Comparison of ENCODE assay signal across 25 mouse cellular contexts in the genomic region with DNA sequence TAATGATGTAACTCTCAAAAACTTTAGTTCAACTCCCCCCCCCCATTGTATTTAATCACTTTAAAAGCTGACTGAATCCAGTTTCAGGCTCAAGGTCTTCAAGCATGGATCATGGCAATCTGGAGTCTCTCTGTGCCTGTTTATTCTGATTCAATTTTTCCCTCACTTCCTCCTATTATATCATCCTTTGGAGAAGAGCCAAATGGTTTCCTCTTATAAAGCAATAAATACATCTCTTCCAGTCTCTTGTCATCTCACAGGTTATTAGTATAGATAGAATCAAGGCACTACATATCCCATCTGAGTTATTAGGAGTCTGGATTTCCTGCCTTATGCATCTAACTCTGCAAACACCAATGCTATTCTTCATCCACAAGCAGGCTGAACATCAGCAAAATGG.
DNase-seq lines count a peak whose midpoint lies in the region; ATAC-seq and TF ChIP-seq lines count a peak whose summit lies in the region.
"Had no signal": no experiment of that assay in that cellular context is flagged by ENCODE, and none has a peak within 500 bp of the region (broad histone marks: within the 10 kb centered on the region; RNA-seq: fewer than 3 reads in every experiment).

No protein-coding gene starts in this region.

- H3K36me3 ChIP-seq in heart, embryonic 13.5 days = no peaks in the 10 kb centered on the region
- H3K36me3 ChIP-seq in limb, embryonic 14.5 days (ENCODE audit: control insufficient read depth, insufficient read depth, low read length) = no peaks in the 10 kb centered on the region
- H3K36me3 ChIP-seq in limb, embryonic 10.5 days = no peaks in the 10 kb centered on the region
- H3K36me3 ChIP-seq in neural tube, embryonic 14.5 days (ENCODE audit: control insufficient read depth, insufficient read depth, low read length) = no peaks in the 10 kb centered on the region
- no peaks in the 10 kb centered on the region for H3K36me3 ChIP-seq in neural tube, embryonic 15.5 days
- no peaks in the 10 kb centered on the region for H3K36me3 ChIP-seq in myocyte (ENCODE audit: control insufficient read depth, insufficient read depth)
- H3K36me3 ChIP-seq: heart, embryonic 15.5 days; liver, embryonic 12.5 days; neural tube, embryonic 12.5 days; stomach, embryonic 15.5 days had no signal

- H3K27me3 ChIP-seq in heart, embryonic 13.5 days (replicated peaks) = no peaks in the 10 kb centered on the region
- H3K27me3 ChIP-seq in limb, embryonic 14.5 days (ENCODE audit: control insufficient read depth, insufficient read depth, low read length) = no peaks in the 10 kb centered on the region
- no peaks in the 10 kb centered on the region for H3K27me3 ChIP-seq in limb, embryonic 10.5 days (ENCODE audit: low read depth, poor library complexity, severe bottlenecking)
- H3K27me3 ChIP-seq in neural tube, embryonic 14.5 days (ENCODE audit: control insufficient read depth, insufficient read depth, low read length) = no peaks in the 10 kb centered on the region
- H3K27me3 ChIP-seq in neural tube, embryonic 15.5 days (replicated peaks) = no peaks in the 10 kb centered on the region
- H3K27me3 ChIP-seq in myocyte (ENCODE audit: control insufficient read depth, insufficient read depth, insufficient read length) = no peaks in the 10 kb centered on the region
- H3K27me3 ChIP-seq: heart, embryonic 15.5 days; liver, embryonic 12.5 days; megakaryocyte, embryonic 14.5 days; neural tube, embryonic 12.5 days; Patski; stomach, embryonic 15.5 days had no signal

- 0 out of 2 replicates have a peak overlapping the region, but pooled peaks have one; percentile 3 for H3K27ac ChIP-seq in heart, embryonic 13.5 days (replicated peaks)
- no peak overlapping the region for H3K27ac ChIP-seq in limb, embryonic 14.5 days (replicated peaks; ENCODE audit: low read depth, low read length)
- H3K27ac ChIP-seq in limb, embryonic 10.5 days = no peak overlapping the region
- no peak overlapping the region for H3K27ac ChIP-seq in neural tube, embryonic 14.5 days (ENCODE audit: low read depth, low read length)
- no peak overlapping the region for H3K27ac ChIP-seq in neural tube, embryonic 15.5 days (replicated peaks)
- H3K27ac ChIP-seq: heart, embryonic 15.5 days; hindbrain, postnatal 0 days; liver, embryonic 12.5 days; neural tube, embryonic 12.5 days; stomach, embryonic 15.5 days had no signal

- no peak overlapping the region for H3K4me3 ChIP-seq in heart, embryonic 13.5 days
- no peak overlapping the region for H3K4me3 ChIP-seq in limb, embryonic 14.5 days (replicated peaks; ENCODE audit: low read length)
- no peak overlapping the region for H3K4me3 ChIP-seq in limb, embryonic 10.5 days
- no peak overlapping the region for H3K4me3 ChIP-seq in neural tube, embryonic 14.5 days (ENCODE audit: low read depth, low read length)
- H3K4me3 ChIP-seq in neural tube, embryonic 15.5 days (replicated peaks) = no peak overlapping the region
- H3K4me3 ChIP-seq in myocyte = no peak overlapping the region
- H3K4me3 ChIP-seq: heart, embryonic 15.5 days; liver, embryonic 12.5 days; megakaryocyte, embryonic 14.5 days; neural tube, embryonic 12.5 days; stomach, embryonic 15.5 days had no signal

- no peaks in the 10 kb centered on the region for H3K9me3 ChIP-seq in heart, embryonic 13.5 days
- H3K9me3 ChIP-seq in limb, embryonic 14.5 days (ENCODE audit: control insufficient read depth, low read length) = 0 out of 2 replicates have a peak, but pooled peaks cover 4% of the 10 kb centered on the region
- no peaks in the 10 kb centered on the region for H3K9me3 ChIP-seq in limb, embryonic 10.5 days (replicated peaks)
- H3K9me3 ChIP-seq in neural tube, embryonic 14.5 days (ENCODE audit: control insufficient read depth, low read length) = no peaks in the 10 kb centered on the region
- 0 out of 2 replicates have a peak, but pooled peaks cover 3% of the 10 kb centered on the region for H3K9me3 ChIP-seq in neural tube, embryonic 15.5 days (replicated peaks)
- H3K9me3 ChIP-seq: heart, embryonic 15.5 days; liver, embryonic 12.5 days; megakaryocyte, embryonic 14.5 days; neural tube, embryonic 12.5 days; stomach, embryonic 15.5 days had no signal

- no peaks in the 10 kb centered on the region for H3K79me2 ChIP-seq in myocyte (ENCODE audit: control insufficient read depth, insufficient read depth)

- ATAC-seq in heart, embryonic 13.5 days (ENCODE audit: extremely low read depth, insufficient number of reproducible peaks, low FRiP score, low TSS enrichment) = no peak
- no peak for ATAC-seq in limb, embryonic 14.5 days (ENCODE audit: low FRiP score, low read depth)
- ATAC-seq in neural tube, embryonic 14.5 days (ENCODE audit: low read depth) = peak; percentile 54; the same call in 1 of the 2 replicates
- no peak for ATAC-seq in neural tube, embryonic 15.5 days (ENCODE audit: low FRiP score)
- ATAC-seq: forebrain, postnatal 0 days; hindbrain, postnatal 0 days; liver, embryonic 12.5 days; Patski had no signal

- no peak overlapping the region for H3K4me2 ChIP-seq in heart, embryonic 13.5 days
- no peak overlapping the region for H3K4me2 ChIP-seq in limb, embryonic 14.5 days (replicated peaks; ENCODE audit: low read depth, low read length, severe bottlenecking)
- H3K4me2 ChIP-seq in neural tube, embryonic 14.5 days (ENCODE audit: low read depth, low read length) = no peak overlapping the region
- H3K4me2 ChIP-seq in neural tube, embryonic 15.5 days = no peak overlapping the region
- H3K4me2 ChIP-seq in myocyte (ENCODE audit: low read depth) = peak overlapping the region; percentile 32
- H3K4me2 ChIP-seq: heart, embryonic 15.5 days; liver, embryonic 12.5 days; neural tube, embryonic 12.5 days; stomach, embryonic 15.5 days had no signal

- no peak for DNase-seq in heart, adult 18-20 months
- peak; percentile 38 for DNase-seq in limb, embryonic 14.5 days (ENCODE audit: low spot score)
- no peak for DNase-seq in limb, embryonic 10.5 days (ENCODE audit: low spot score)
- no peak for DNase-seq in gastrocnemius, postnatal 25 days
- DNase-seq: cerebellum, adult 8-10 months; forebrain, postnatal 0 days; gastrocnemius, postnatal 36 days; heart, postnatal 36 days; kidney, adult 11 months; left cerebral cortex, postnatal 4 days; lung, adult 2 months; midbrain, embryonic 14.5 days; thymus, adult 2 months; thymus, postnatal 4 days had no signal

- no peak overlapping the region for H3K9ac ChIP-seq in heart, embryonic 13.5 days
- H3K9ac ChIP-seq in limb, embryonic 14.5 days (ENCODE audit: low read depth, low read length, severe bottlenecking) = no peak overlapping the region
- no peak overlapping the region for H3K9ac ChIP-seq in neural tube, embryonic 14.5 days (replicated peaks; ENCODE audit: low read depth, low read length)
- no peak overlapping the region for H3K9ac ChIP-seq in neural tube, embryonic 15.5 days (replicated peaks)
- H3K9ac ChIP-seq: forebrain, postnatal 0 days; heart, embryonic 15.5 days; liver, embryonic 12.5 days; neural tube, embryonic 12.5 days; stomach, embryonic 15.5 days had no signal

- TF ChIP-seq POLR2A in limb, embryonic 14.5 days (IDR thresholded peaks at IDR 0.05; ENCODE audit: borderline replicate concordance, extremely low read depth, insufficient read depth, insufficient read length) = no peak
- no peak for TF ChIP-seq POLR2A in myocyte (IDR thresholded peaks at IDR 0.05; ENCODE audit: insufficient read length, low read depth)

- 0 out of 2 replicates have a peak, but pooled peaks cover 2% of the 10 kb centered on the region for H3K4me1 ChIP-seq in heart, embryonic 13.5 days
- H3K4me1 ChIP-seq in limb, embryonic 14.5 days (ENCODE audit: control insufficient read depth, insufficient read depth, low read length) = no peaks in the 10 kb centered on the region
- no peaks in the 10 kb centered on the region for H3K4me1 ChIP-seq in limb, embryonic 10.5 days
- no peaks in the 10 kb centered on the region for H3K4me1 ChIP-seq in neural tube, embryonic 14.5 days (ENCODE audit: control insufficient read depth, insufficient read depth, low read length)
- H3K4me1 ChIP-seq in neural tube, embryonic 15.5 days = no peaks in the 10 kb centered on the region
- H3K4me1 ChIP-seq: heart, embryonic 15.5 days; liver, embryonic 12.5 days; megakaryocyte, embryonic 14.5 days; neural tube, embryonic 12.5 days; stomach, embryonic 15.5 days had no signal

- no peak overlapping the region for H3ac ChIP-seq in myocyte (ENCODE audit: control insufficient read depth, insufficient read length)

TF ChIP-seq in myocyte, 11 proteins besides CTCF, POLR2A, EP300 and RAD21:
- no peak for TF ChIP-seq REST (IDR thresholded peaks at IDR 0.05; ENCODE audit: insufficient read depth, insufficient read length)
